Mouse (Mus musculus) natural killer cell, adult 2 months (primary cell): Measurements from ENCODE around the gene Rnf150.

ENCODE experiments used
- DNase-seq, 2 experiments: peaks; one replicate each; pipeline ENCODE4 v3.0.0; 2022; ENCODE audit warnings: low spot score in 2 of 2

Rnf150 gene

DNA sequence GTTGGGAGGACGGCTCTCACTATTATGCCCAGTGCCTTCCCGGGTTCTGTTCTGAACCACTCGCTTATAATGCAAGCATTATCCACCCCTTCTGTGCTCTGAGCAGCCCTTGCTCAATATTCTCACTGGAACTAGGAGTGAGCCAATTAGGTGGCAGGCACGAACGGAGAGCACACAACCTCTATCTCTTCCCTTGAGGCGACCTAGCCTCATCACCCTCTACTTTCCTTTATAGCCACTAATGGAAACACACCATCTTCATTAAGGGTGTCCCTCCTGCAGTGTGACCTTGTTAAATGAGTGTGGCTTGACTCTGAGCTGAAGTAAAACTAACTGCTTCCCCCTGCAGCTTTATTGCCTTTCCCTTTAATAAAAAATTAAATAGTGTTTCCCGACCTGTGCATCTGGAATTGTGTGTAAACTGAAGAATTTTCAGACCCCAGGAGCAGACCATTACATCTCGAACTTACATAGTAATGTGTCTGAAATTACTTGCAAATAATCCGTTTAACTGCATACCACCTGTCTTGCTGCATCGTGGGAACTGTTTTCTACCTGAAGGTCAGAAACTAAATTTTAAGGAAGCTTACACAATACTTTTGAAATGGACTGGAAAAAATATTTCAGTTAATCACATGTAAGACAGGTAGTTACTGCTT is 26.0 kb downstream of the Rnf150 start:
- no peak for DNase-seq

DNA sequence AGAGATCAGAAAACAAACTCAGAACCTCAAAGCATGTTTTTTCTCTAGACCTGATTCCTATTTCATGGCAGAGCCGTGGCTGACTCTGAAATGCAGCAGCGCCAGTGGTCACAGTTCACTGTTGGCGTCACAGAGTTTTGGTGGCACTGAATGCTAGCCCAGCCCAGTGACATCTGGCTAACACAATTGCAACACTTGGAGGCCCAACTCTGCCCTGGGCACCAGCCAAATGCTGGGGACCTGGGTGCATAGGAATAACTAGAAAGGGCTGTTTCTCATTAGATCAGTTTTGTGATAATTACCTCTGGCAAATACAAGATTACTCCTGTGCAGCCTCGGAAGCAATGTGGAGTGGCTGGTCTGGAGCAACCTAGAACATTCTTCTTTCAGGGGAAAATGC is 31.9 kb downstream of the Rnf150 start:
- DNase-seq: no peak

DNA sequence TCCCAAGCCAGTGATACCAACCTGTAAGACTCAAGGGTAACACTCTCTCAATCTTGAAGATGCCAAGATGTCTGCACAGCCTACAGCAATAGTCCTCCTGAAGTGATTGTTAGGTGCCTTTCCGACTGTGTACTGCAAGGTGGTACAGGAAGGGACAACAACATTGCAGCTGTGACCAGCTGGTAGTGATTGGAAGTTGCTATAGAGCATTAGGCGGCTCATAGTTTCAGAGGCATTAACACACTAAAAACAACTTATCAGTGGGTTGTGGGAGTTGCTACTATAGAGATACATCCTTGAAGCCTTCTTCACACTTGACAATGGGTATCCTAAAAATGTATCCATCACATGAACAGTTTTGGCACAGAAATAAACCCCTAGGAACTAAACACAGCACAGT is 33.6 kb downstream of the Rnf150 start:
- DNase-seq: no peak

DNA sequence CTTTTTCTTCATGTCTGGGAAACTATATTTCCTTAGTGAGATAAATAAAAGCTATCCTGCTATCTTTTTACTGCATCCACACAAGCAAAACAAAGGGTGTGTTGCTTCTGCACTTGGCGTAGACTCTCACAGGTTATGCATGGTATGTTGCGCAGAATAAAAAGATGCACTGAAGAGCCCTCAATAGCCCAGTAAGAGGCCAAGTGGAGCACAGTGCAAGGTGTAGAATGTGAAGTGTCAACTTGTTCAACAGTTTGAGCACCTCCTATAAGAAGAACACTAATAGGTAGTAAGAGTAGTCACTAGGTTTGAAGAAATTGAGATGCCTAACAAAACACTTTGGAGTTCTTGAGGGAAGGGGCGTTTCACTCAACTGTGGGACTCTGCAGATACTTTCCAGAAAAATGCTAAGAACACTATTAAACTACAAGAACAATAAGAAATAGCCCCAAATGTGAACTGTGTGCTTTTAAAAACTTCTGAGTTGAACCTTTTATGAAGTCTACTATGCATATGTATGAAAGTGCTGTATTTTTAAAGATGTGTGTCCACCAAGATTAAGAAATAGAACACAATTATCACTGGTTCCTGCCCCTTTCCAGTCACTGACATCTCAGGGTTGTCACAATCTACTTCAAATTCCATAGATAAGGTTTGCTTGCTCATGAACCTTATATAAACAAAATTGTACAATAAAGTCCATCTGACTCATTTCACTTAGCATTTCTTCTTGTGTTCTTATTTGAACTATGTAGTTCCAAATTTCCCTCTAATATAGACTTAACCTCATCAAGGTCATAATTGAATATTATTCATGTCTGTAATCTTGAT is 34.7 kb downstream of the Rnf150 start:
- DNase-seq: no peak

DNA sequence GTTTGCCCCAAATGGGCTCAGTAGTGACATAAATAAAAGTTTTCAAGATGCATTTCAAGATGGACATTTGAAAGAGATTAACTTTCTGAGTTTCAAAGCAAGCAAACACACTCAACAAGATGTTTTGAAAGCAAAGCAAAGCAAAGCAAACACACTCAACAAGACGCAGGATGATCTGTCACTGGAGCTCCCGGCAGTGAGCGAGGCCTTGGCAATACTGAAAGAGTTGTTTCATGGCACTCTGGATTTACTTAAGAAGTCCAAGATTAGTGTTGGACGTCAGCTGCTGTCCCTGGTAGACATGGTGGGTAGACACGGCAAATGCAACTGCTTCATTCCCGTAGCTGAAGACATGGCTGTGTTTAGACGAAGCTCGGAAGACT is 35.3 kb downstream of the Rnf150 start:
- no peak for DNase-seq

DNA sequence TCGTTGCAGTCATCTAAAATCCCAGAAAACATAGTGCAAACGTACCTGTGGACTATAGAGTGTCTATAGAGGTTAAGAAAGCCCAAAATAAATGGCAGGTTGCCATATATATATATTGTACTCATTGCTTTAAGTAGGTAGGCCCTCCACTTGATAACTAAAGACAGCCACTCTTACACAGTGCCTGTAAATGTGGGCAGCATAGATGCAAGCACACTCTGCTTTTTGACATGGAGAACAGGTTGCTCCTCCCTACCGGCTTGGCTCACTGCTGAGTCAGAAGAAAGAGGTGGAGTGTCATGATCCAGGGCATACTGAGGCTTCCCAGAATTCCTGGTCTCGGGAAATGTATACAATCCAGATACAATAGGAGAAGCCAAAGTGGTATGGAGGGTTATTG is 37.8 kb downstream of the Rnf150 start:
- DNase-seq: no peak

DNA sequence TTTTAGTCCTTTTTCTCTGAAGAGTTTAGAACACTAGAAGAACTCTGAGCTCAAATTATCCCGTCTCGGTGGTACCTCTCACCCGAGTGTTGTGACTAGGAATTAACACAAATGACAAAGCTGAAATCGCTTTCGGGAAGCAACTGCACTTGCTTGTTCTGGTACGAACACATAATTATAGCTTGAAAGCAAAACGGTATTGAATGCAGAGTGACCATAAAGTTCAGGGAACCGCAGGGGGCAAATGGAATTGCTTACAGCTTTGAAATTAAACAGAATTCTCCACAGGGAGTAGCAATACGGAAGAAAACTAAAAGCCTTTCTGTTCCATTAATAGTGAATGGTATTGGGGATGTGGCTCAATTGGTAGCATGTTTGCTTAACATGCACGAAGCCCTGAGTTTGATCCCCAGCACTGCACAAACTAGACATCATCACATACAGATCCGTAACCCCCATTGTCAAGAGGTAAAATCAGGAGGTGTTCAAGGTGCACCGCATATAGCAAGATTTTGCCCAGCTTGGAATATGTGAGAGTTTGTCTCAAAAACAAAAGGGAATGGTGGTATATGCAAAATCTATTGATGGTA is 38.5 kb downstream of the Rnf150 start:
- DNase-seq: no peak

DNA sequence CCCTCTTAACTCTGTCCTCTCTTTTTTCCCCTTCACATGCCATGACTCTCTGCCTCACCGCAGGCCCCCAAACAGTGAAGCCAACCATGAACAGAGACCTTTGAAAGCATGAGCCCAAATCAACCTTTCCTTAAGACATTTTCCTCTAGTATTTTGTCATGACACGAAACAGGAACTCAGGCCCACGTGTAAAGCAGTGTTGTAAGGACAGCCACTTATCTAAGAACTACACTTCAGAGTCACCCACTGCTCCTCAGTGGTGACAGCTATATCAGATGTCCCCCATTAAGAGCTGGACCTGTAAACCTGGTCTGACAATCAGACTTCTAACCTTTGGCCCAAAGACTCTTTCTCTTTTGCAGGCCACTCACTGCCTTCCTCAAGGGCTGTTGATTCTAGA is 40.3 kb downstream of the Rnf150 start:
- no peak for DNase-seq

DNA sequence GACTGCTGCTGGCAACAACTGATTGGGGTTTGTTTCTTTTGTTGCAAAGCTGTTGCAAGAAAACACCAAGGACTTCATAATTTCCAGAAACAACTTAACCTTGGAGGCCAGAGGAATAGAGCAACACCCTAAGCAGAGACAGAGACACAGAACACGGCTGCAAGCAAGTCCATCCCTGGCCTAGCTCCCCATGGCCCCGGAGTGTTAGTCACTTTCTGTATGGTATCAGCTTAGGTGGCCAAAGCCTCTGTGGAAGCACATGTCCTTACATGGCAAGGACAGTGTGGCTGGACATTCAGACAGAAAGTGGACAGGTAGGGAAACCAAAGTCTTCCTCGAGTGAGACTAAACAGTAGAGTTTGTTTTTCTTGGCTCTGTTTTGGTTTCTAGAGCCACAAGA is 44.1 kb downstream of the Rnf150 start:
- DNase-seq: no peak

DNA sequence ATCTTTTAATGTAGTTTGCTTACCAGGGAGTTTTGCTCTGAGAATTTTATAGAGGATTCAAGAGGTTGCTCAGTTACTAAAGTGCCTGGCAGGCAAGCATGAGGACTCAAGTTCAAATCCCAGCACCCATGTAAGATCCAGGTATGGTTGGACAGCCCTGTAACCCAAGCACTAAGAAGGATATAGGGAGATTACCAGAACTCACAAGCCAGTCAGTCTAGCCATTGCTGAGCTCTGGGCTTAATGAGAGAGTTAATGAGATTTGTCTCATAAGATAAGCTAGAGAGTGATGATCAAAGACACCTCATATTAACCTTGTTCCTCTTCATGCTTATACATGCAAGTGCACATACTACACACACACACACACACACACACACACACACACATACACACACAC is 48.3 kb downstream of the Rnf150 start:
- DNase-seq: no peak

DNA sequence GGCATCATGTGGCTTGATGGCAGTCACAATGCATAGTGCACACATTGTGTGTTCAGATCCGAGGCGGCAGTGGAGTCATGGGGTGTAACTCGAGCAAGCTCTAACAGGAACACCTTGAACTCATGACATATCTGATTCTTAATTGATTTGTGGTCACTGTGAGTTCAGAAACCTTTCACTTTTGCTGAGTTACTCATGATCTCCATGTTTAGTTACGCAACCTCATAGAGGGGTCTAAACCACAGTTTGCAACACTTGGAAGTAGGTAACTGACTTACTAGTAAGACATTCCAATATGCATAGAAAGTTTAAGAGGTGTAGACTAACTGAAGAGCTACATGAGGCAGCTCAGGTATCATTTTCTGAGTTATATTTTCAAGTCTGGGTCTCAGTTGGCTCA is 49.1 kb downstream of the Rnf150 start:
- DNase-seq: no peak

DNA sequence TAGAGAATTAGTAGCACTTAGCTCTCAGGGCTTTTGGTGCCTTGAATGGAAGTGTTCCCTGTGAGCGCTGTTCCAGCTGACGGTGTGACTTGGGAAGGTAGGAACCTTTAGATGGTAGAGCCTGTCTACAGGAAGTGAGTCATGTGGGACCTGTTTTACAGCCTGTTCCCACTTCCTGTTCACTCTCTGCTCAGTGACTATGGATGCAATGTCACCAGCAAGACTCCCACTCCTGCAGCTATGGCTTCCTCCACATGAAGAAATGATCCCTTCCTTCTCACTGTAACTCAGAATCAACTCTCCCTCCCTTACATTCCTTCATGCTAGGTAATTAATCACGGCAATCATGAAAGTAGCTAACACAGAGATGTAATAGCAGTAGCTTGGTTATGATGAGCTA is 51.4 kb downstream of the Rnf150 start:
- no peak for DNase-seq

DNA sequence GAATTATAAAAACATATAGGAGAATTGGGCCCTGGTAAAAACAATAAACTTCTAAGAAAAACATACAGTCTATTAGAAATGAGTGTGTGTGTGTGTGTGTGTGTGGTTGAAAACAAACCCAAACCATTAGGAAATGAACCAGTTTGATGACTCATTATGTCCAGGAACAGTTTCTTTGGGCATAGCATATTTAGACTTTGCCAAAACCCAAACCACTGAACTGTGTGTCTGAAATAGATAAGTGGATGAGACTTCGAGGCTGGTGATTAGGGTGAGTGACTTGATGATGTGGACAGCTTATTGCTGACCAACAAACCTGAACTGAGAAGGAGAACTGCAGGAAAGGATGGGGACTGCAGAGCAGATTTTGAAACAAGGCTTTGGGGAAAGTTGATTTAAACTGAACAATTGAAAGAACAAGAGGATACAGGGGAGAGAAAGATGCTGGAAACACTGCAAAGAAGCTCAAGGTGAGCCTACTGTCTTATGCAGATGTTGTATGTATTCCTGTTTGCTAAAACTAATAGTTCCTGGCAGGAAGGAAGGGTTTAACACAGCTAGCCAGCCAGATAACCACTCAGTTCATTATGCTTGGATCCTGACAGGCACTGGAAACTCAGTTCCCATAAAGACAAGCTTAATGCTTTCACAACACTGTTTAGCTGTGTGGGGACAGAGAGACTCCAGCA is 53.8 kb downstream of the Rnf150 start:
- no peak for DNase-seq

DNA sequence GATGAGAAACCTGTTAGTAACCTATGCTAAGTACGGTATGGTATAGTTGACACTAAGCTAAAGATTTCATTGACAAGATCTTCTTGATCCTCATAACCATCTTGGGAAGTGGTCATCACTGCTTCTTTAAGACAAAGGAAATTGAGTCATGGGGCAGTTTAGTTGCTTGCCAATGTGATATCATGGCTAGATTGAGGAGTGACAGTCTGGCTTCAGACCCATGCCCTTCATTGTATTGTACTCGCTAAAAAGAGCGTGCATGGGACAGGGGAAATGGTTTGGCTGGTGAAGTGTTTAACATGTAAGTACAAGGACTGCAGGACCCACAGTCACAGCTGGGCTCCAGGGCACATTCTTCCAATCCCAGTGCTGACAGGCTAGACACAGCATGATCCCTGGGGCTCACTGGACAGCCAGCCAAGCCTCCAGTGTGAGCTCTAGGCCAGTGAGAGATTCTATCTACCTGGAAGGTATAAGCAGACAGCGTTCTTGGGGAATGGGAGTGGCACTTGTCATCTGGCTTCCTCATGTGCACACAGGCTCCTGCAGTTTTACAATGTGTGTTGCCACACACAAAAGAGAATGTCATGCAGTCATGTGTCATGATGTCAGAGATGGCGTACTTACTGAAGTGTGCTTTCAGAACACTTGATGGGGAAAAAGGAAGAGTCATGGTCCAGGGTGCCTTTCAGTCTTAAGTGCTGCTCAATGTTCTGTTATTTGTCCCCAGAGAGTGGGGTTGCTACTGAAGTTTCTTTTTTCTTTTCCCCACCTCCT is 54.6 kb downstream of the Rnf150 start:
- no peak for DNase-seq

DNA sequence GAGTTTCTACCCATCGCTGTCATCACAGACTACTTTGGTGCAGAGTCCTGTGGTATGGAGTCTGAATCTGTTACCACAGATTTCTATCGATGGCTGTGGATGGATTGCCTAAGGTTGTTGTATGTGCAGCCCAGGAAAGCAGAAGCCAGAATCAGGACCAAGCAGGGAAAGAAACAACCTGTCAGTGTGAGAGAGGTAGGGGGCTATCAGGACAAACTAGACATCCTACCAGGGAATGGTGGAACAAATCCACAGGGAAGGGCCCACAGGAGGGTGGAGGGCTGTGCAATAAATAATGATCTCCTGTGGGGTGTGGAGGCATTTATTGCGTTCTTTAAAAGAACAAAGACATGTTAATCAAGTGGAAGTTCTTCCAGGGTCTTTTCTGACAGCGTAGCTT is 56.5 kb downstream of the Rnf150 start:
- no peak for DNase-seq

DNA sequence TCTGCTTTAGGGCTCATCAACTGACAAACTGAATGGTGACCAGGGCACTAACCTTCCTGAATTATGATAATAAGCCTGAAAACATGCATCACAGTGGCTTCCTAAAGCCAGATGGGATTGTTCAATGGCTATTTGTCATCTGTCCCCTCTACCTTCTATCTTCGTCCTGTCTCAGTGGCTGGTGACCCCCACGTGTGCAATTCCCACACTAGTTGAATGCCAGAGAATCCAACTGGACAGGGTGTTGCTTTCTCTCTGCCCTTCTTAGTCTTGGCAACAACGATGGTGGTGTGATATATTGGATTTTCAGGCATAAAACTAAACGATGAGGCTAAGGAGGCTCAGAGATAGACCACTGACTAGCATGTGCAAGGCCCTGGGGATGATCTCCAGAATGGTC is 57.0 kb downstream of the Rnf150 start:
- no peak for DNase-seq

DNA sequence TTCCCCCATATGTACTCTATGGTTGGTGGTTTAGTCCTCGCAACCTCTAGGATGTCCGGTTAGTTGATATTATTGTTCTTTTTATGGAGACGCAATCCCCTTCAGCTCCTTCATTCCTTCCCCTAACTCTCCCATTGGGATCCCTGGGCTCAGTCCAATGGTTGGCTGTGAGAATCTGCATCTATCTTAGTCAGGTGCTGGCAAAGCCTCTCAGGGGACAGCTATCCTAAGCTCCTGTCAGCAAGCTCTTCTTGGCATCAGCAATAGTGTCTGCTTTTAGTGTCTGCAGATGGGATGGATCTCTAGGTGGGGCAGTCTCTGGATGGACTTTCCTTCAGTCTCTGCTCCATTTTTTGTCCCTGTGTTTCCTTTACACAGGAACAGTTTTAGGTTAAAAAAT is 62.1 kb downstream of the Rnf150 start:
- DNase-seq: no peak

DNA sequence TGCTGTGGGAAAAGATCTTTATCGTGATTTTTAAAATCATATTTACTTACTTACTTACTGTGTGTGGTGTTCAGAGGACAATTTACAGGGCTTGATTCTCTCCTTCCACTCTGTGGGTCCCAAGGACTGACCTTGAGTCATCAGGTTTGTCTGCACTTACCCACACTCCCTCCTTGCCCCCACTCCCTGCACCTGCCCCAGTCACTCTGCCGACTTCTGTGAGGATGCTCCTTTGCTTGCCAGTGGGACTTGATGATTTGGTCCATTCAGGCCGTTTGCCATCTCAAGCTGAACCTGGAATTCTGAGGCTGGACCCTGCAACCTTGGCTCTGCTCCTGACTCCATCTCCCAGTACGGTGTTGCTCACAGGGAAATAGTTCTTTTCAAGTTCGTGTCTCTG is 63.4 kb downstream of the Rnf150 start:
- DNase-seq: no peak

DNA sequence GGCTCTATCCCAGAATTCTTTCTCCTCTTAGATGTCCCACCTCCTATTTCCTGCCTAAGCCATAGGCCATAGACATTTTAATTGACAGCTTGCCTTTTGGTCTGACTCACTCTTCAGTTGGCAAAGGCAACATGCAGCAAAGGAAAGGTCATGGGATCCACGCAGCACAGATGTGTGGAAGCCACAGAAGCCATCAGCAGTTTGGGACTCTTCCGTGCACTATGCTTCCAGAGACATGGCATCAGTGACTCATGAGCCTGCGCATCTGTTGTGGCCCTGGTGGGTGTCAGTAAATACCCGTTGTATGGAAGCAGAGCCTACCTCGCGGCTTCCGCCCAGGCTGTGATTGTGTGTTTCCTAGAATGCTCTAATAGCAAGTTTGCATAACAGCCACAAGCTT is 68.4 kb downstream of the Rnf150 start:
- no peak for DNase-seq

DNA sequence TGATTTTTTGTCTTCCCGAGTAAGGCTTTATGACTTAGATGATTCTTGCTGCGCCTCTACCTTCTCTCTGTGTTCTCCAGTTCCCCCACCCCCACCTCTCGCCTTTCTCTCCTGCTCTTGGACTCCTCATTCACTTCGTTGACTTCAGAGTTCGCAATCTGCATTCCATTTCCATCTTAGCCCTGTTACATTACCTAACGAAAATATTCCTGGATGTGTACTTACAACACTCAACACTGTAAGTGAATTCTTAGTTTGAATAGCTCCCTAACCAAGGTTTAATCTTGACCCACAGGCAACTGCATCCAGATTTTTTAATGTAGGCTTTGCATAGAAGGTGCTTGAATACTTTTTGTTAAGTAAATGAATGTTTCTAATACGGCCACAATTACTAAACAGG is 73.0 kb downstream of the Rnf150 start:
- DNase-seq: no peak

DNA sequence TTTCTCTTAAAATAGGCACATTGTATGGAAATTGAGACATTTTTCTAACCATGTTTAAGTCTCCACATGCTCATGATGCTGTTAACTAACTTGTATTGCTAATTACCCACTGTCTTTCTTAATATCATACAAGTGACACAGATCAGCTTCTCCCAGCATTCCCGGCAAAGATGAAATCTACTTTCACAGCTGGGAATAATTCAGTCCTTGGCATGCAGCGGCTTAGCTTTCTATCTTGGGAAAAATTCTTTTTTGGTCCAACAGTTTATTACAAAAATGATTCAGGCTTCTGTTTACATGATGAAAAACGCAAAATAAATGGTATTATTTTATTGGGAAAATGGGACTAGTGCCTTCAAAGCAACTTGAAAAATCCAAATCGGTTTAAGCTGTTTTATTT is 73.7 kb downstream of the Rnf150 start:
- DNase-seq: no peak

DNA sequence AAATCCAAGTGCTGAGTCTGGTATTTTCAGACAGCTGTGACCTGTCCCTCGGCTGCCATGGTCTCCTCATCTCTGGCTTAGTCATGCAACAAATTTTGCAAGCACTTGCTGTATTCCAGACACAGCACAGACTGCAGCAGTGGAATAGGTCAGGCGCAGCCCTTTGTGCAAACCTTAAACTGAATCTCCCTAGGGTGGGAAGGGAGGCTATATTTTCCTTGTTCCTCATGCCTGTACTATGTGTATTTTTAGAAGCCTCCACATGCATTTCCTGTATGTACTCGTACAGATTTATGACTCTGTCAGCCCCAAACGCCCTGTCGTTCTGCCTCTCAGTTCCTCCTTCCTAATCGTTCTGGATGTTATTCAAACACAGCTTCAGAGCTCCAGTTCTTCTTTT is 76.8 kb downstream of the Rnf150 start:
- no peak for DNase-seq
